Mouse (Mus musculus): ENCODE data around the gene Olfr93. TPM values are rescaled to one million over a fixed set of nuclear protein-coding genes. Genes with fewer than 3 reads are reported as not detected.
A peak's percentile ranks its signal among the peaks of the same experiment; 100 is the strongest.
"Not testable (repeated sequence)": the region's sequence is repeated elsewhere in the genome, so short reads cannot be mapped to it uniquely, and the experiment has no call there.

Gene Olfr93
- not detected for total RNA-seq (2021)

DNA sequence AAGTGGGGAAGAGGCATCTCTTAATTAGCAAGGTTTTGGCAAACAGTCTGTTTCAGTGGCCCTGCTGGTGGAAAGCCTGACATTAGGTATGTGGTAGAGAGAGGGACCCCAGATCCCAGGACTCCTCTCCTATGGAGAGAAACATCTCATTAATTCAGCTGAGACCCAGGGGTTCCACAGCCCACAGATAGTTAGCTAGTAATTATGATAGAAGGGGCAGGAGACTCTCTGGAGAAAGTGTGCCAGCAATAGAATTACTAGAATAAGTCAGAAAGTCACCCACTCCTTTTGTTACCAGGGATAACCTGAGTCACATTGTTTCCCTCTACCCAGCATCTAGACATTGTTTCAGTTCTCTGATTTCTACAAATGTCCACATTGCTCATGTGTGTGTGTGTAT is at the start of gene Olfr93:
TSS of gene Olfr93 (minus strand) at position 101 of the 400 bp plus-strand sequence.
- no peak for DNase-seq (ENCODE audit: extremely low spot score in 1 of 2, low spot score in 1 of 2)

DNA sequence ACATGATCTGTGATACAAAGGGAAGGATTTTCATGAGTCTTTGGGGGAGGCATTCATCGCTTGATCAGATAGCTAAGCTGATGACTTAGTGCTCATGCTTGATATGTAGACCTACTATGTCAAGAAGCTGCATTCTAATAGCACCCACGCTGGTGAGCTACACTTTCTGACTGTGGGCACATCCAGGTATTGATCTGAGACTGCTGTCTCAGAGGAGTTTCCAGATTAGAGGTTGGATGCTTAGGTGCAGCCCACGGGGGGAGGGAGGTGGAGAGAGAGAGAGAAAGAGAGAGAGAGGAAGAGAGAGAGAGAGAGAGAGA is 42.6 kb upstream of the Olfr93 start:
- no peak for DNase-seq (ENCODE audit: extremely low spot score in 1 of 2, low spot score in 1 of 2)

DNA sequence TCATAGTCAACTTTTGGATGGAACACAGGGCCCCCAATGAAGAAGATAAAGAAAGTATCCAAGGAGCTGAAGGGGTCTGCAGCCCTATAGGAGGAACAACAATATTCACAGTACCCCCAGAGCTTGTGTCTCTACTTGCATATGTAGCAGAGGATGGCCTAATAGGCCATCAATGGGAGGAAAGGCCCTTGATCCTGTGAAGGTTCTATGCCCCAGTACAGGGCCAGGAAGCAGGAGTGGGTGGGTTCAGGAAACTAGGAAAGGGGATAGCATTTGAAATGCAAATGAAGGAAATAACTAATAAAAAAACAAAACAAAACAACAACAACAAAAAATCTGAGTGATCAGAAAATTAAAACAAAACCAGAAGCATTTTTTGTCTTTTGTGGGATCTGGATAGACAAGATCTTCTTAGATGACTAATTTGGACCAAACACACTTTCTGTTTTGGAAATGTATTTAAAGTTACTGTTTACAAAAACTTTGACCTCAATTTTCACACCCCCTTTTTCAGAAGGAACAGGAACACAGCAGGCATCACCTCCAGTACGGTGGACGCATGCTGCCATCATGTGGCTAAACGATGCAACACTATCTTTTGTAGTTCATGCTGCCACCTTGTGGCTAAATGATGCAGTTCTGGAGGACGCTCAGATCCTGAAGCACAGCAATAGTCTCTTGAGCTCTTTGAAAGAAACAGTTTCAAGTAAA is 42.1 kb upstream of the Olfr93 start:
- DNase-seq (ENCODE audit: extremely low spot score in 1 of 2, low spot score in 1 of 2), result peak; percentile 60 to 88

DNA sequence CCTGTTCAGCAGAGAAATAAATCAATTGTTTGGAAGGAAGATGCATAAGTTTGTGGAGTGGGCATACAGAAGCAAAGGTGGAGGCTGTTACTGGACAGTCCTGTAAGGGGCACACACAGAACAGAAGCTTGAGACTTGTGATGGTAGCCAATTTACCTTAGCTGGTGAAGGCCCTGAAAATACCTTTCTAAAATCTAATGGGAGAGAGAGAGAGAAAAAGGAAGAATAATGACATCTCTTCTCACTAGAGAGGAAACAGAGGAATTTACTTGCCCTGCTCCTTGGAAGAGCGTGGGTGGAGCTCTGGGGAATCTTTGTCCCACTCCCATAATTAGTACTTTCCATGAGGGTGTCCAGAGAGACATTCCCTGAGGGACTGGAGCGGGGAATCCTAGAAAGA is 39.6 kb upstream of the Olfr93 start, which contains the start of gene Olfr94:
TSS of gene Olfr94 (minus strand) at position 101 of the 400 bp plus-strand sequence.
- DNase-seq (ENCODE audit: extremely low spot score in 1 of 2, low spot score in 1 of 2), result no peak

DNA sequence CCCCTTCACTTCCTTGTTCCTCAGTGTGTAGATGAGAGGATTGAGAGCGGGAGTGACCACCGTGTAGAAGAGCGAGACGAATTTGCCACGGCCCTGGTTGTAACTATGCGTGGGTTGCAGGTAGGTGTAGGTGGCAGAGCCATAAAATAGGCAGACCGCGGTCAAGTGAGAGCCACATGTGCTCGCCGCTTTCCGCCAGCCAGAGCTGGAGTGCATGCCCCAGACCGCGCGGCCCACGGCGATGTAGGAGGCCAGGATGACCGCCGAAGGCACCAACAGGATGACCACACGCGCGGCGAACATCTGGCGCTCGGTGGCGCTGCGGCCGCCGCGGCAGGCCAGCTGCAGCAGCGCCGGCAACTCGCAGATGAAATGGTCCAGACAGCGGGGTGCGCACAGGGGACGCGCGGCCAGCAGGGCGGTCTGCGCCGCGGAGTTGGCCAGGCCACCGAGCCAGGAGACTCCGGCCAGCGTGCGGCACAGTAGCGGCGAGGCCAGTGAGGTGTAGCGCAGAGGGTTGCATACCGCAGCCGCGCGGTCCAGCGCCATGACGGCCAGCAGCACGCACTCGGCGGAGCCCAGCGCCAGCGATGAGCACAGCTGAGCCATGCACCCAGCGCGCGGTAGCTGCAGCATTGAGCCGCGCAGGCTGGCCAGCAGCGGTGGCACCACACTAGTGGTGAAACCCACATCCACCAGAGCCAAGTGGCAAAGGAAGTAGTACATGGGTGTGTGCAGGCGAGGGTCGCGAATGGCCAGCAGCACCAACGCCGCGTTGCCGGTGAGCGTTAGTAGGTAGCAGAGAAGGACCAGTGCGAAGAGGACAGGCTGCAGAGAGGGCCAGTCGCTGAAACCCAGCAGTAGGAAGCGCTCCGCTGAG is 35.8 kb upstream of the Olfr93 start:
- peak; percentile 20 to 22 for DNase-seq (ENCODE audit: extremely low spot score in 1 of 2, low spot score in 1 of 2)

DNA sequence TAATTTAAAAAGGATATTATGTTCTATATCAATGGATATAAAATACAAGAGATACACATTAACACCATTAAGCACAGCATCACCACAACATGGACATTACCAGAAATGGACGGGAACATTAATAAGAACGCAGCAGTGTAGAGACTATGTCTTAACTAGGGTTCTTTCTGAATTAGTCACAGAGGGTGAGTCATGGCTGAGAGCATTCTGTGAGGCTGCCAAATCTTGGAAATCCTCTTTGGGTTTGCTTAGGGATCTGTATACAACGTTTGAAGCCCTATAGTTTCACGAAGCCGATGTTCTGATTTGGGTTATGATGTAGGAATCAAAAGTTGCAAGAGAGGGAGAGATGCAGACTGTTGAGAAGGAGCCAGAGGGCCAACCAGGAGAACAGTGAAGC is 33.5 kb upstream of the Olfr93 start:
- DNase-seq (ENCODE audit: extremely low spot score in 1 of 2, low spot score in 1 of 2), result no peak

DNA sequence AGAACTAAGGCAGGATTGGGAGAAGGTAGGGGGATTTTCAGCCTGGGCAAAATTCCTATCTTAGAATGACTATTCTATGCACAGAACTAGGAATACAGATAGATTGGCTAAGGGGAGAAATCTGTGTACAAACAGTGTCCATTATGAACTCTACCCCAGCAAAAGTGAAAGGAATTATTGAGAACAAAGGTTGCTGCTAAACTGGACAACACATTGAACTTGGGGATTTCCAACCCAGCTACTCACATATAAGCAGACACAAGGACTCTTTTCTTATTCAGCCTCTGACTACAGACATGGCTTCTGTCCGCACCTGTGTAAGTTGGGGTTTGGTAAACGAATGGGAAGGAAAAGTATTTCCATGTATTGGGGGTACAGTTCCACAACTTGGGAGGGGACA is 32.4 kb upstream of the Olfr93 start, which contains the start of gene Ubd:
TSS of gene Ubd (plus strand) at position 237 of the 400 bp plus-strand sequence.
- no peak for DNase-seq (ENCODE audit: extremely low spot score in 1 of 2, low spot score in 1 of 2)

DNA sequence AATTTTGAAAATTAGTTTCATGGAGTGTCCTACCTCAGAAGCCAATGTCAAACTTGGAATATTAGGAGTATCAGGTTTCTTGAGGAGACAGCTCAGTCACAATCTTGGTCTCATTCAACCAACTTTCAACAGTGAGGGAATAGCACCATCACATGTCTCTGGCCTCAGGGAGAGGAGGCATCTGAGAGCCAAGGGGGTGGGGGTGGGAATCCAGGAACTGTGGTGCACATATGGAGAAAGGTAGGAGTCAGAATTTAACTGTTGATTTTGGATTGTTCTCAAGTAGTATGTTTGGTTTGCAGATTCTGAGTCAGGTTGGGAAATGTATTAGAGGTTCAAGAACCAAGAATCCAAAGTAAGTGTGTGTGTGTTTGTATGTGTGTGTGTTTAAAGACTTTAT is 31.7 kb upstream of the Olfr93 start:
- DNase-seq (ENCODE audit: extremely low spot score in 1 of 2, low spot score in 1 of 2), result no peak

DNA sequence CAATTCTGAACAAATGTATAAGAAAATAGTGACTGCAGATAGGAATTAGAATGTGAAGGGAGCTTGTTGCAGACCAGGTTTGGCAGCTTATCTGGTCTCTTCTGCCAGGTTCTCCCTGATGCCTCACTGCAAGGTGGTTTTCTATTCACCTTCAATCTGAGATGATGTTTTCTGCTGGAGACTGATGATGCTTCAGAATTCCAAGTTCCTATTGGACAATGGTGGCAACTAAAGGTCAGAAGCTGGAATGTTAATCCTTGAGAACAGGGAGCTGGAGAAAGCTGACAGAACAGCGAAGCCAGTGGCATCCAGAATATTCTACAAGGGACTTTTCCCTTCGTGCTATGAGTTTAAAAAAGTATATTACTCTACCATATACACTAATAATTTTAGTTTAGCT is 29.4 kb upstream of the Olfr93 start:
- DNase-seq (ENCODE audit: extremely low spot score in 1 of 2, low spot score in 1 of 2), result peak in 1 of 2 experiments; percentile 47

DNA sequence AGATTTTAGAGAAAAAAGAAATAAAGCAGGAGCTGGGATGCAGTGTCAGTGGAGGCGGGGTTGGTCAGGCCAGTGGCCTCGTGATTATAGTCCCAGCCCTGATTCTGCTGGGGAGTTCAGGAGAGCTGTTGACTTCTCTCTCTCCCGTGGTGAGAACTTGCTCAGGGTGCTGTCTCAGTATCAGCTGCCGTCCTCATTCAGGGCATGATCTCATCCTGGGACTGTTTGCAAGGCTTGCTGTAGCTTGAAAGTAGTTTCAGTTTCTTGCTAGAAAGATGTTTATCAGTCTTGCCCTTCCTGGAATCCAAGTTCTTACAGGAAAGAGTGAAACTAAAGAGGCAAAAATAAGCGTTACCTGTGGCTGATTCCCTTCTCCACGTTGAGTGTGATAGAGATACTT is 24.2 kb upstream of the Olfr93 start:
- DNase-seq (ENCODE audit: extremely low spot score in 1 of 2, low spot score in 1 of 2), result no peak

DNA sequence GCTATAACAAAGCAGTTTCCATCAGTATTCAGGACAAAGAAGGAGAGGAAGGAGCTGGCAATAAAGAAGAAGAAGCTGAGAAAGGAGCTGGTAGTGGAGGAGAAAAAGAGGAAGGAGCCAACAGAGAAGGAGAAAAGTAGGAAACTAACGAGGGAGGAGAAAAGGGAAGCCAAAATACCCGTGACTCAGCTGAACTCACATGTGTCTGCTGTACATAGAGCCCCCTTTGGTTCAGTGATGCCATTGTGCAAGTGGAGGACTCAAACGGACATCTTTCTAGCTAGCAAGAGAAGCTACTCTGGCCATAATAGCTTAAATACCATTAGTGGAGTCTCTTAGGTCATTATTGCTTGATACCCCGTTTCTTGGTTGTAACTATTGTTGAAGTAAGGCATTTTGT is 29.9 kb downstream of the Olfr93 start:
- not testable (repeated sequence) for DNase-seq (ENCODE audit: extremely low spot score in 1 of 2, low spot score in 1 of 2)

DNA sequence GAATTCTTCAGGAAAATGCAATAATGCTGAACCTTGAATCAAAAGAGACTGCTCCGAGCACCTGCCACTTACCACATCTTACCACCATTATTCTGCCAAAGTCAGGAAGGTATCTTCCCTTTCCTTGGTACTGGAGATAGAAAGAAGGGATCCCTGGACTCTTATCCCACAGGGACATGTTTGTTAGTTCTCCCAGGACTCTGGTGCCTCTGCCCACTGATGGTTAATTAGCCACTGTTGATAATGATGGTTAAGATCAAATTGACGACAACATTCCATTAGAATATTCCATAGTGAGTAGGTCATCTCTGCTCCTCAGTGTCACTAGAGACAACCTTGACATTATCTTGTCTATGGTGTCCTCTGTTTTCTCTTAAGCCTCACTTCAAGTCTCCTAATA is 41.3 kb downstream of the Olfr93 start, which contains the start of gene Olfr92:
TSS of gene Olfr92 (minus strand) at position 101 of the 400 bp plus-strand sequence.
- DNase-seq (ENCODE audit: extremely low spot score in 1 of 2, low spot score in 1 of 2), result no peak

DNA sequence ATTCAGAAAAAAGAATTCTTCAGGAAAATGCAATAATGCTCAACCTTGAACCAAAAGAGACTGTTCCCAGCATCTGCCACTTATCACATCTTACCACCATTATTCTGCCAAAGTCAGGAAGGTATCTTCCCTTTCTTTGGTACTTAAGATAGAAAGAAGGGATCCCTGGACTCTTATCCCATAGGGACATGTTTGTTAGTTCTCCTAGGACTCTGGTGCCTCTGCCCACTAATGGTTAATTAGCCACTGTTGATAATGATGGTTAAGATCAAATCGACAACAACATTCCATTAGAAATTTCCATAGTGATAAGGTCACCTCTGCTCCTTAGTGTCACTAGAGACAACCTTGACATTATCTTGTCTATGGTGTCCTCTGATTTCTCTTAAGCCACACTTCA is 63.1 kb downstream of the Olfr93 start, which contains the start of gene Olfr91:
TSS of gene Olfr91 (minus strand) at position 101 of the 400 bp plus-strand sequence.
- no peak for DNase-seq (ENCODE audit: extremely low spot score in 1 of 2, low spot score in 1 of 2)

DNA sequence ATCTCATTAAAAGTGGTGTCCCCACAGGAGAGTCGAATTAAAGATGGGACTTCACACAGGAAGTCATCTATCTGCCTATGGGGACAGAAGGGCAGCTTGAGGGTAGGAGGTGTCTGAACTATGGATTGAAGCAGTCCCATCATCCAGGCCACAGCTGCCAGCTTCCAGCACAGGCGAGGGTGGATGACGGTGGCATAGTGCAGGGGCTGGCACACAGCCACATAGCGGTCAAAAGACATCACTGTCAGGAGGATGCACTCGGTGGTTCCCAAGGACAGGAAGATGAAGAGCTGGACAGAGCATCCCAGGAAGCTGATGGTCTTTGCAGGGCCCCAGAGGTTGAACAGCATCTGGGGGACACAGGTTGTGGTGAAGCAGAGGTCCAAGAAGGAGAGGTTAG is 68.0 kb downstream of the Olfr93 start:
- no peak for DNase-seq (ENCODE audit: extremely low spot score in 1 of 2, low spot score in 1 of 2)

DNA sequence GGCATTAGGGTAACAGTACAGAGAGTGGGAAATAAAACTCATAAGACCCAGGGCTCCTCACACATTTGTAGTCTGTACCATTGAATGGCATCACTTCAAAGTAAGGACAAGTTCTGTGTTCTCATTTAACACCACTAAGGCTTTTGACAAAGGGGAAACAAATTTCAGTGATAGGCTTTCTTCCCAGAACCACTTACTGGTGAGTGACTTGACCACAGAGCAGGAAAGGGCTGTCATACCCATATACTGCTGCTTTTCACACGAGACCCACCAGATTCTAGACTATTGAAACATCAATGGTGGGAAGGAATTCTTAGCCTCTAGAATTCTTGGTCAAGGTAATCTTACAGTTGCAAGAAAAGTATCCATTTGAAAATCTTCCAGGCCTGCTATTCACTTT is 69.1 kb downstream of the Olfr93 start:
- DNase-seq (ENCODE audit: extremely low spot score in 1 of 2, low spot score in 1 of 2), result no peak

Other genes with a start within 250 kb of the Olfr93 start
- 1 to 10 TPM; 3.2 to 6.4 TPM for gene Rnf39, start 218.6 kb downstream of the Olfr93 start, total RNA-seq (2021)
- gene Ppp1r11, start 209.8 kb downstream of the Olfr93 start, total RNA-seq (2021), result 100 to 1,000 TPM; 122 to 145 TPM
- 10 to 100 TPM; 36.1 to 39.9 TPM for gene Znrd1, start 202.9 kb downstream of the Olfr93 start, total RNA-seq (2021)
- gene Znrd1as, start 202.9 kb downstream of the Olfr93 start, total RNA-seq (2021), result 1 to 10 TPM; 5.6 to 7.1 TPM
- under 1 TPM in 1 of 2 experiments, not detected in 1; 0.32 TPM for gene 2410137M14Rik, start 180.3 kb downstream of the Olfr93 start, total RNA-seq (2021)
- gene H2-M5, start 172.0 kb downstream of the Olfr93 start, total RNA-seq (2021), result 1 to 10 TPM; 1.2 TPM
- 10 to 100 TPM; 14.5 to 21.7 TPM for gene Zfp57, start 160.3 kb downstream of the Olfr93 start, total RNA-seq (2021)
- gene Mog, start 138.1 kb downstream of the Olfr93 start, total RNA-seq (2021), result 100 to 1,000 TPM in 1 of 2 experiments, 10 to 100 TPM in 1; 96.8 to 121 TPM
- 100 to 1,000 TPM; 706 to 708 TPM for gene Gabbr1, start 115.5 kb downstream of the Olfr93 start, total RNA-seq (2021)
- under 1 TPM in 1 of 2 experiments, not detected in 1; 0.14 TPM for gene Olfr90, start 73.0 kb downstream of the Olfr93 start, total RNA-seq (2021)
- not detected for gene Olfr91, start 63.2 kb downstream of the Olfr93 start, total RNA-seq (2021)
- gene Olfr92, start 41.4 kb downstream of the Olfr93 start, total RNA-seq (2021), result not detected
- not detected for gene Ubd, start 32.4 kb upstream of the Olfr93 start, total RNA-seq (2021)
- not detected for gene Olfr94, start 39.5 kb upstream of the Olfr93 start, total RNA-seq (2021)
- not detected for gene Olfr95, start 51.6 kb upstream of the Olfr93 start, total RNA-seq (2021)
- not detected for gene Olfr96, start 58.7 kb upstream of the Olfr93 start, total RNA-seq (2021)
- not detected for gene Olfr97, start 75.8 kb upstream of the Olfr93 start, total RNA-seq (2021)
- gene Olfr98, start 102.3 kb upstream of the Olfr93 start, total RNA-seq (2021), result not detected
- 1 to 10 TPM; 1.2 to 2.2 TPM for gene H2-M3, start 108.7 kb upstream of the Olfr93 start, total RNA-seq (2021)
- not detected for gene Olfr99, start 122.0 kb upstream of the Olfr93 start, total RNA-seq (2021)
- not detected for gene Olfr101, start 142.8 kb upstream of the Olfr93 start, total RNA-seq (2021)
- not detected for gene Olfr102, start 155.6 kb upstream of the Olfr93 start, total RNA-seq (2021)
- gene Olfr103, start 178.2 kb upstream of the Olfr93 start, total RNA-seq (2021), result not detected
- not detected for gene Olfr104-ps, start 198.1 kb upstream of the Olfr93 start, total RNA-seq (2021)
- not detected for gene Olfr105-ps, start 217.5 kb upstream of the Olfr93 start, total RNA-seq (2021)
- not detected for gene Olfr106-ps, start 228.9 kb upstream of the Olfr93 start, total RNA-seq (2021)
- not detected for gene Olfr107, start 237.7 kb upstream of the Olfr93 start, total RNA-seq (2021)